Mouse (Mus musculus) cerebellum, postnatal 36 days (tissue): ENCODE results near the gene Gpr137.
"Not testable (repeated sequence)": the region's sequence is repeated elsewhere in the genome, so short reads cannot be mapped to it uniquely, and the experiment has no call there.

ENCODE experiments used
- DNase-seq, 2 experiments: peaks; one replicate each; pipeline ENCODE4 v3.0.0; 2021 to 2022; ENCODE audit warnings: mixed read lengths in 2 of 2

Gene Gpr137

GRCm38 (mm10) chr19:6920741-6921636 lies 21.3 kb downstream of the Gpr137 start:
- peak in 1 of 2 experiments; percentile 56 for DNase-seq

DNA sequence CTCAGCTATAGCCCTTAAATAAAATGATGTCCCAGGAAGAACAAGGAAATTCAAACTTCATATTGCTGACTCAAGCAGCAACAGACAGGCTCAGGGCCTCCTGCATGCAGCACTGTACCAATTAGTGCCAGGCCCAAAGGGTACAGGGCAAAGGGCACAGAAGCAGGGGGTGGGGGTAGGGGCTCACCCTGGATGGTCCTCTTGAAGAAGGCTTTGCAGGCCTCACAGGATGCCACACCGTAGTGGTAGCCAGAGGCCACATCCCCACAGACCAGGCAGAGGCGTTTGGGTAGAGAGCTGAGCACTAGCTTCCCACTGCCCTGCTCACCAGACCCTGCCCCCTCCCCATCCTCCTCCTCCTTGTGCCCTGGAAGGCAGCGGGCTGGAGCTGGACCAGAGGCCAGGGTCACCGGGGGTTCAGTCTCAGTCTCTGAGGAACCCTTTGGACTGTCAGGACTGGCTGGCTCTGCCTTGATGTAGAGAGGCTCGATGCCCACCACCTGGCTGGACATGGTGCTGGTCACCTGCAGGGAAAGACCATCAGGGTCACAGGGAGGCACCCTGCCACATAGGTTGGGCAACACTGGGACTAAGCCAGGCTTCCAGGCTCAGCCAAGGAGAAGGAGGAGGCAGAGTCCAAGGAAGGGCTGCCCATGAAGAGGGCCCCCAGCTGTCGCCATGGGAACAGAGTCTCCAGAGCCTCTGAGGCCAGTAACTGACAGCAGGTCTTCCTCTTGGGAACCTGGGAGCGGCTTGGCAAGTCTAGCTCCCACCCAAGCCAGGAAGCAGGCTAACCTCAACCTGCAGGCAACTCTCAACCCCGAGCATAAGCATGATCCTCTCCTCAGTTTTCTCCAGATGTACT lies 22.2 kb downstream of the Gpr137 start:
- peak in 1 of 2 experiments; percentile 44 for DNase-seq

- no peak for DNase-seq
These were observed 22.8 kb downstream of the Gpr137 start for GRCm38 (mm10) chr19:6919431-6919830.

DNA sequence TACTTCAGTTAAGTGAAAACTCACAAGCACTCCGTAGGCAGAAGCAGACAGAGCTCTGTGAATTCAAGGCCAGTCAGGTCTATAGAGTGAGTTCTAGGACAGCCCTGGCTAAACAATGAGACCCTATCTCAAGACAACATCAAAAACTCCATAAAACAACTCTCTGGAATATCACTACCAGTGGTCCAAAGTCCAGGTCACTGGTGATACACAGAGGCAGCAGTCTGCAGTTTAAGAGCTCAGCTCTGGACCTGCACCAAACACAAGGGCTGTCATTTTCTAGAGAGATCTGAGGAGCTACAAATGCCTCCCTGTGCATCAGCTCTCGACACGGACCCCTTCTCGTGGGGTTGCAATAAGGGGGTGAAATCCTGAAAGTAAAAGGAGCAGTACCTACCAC lies 24.0 kb downstream of the Gpr137 start:
- DNase-seq: no peak

- DNase-seq: no peak
These were observed 25.8 kb downstream of the Gpr137 start for GRCm38 (mm10) chr19:6916496-6916895.

DNA sequence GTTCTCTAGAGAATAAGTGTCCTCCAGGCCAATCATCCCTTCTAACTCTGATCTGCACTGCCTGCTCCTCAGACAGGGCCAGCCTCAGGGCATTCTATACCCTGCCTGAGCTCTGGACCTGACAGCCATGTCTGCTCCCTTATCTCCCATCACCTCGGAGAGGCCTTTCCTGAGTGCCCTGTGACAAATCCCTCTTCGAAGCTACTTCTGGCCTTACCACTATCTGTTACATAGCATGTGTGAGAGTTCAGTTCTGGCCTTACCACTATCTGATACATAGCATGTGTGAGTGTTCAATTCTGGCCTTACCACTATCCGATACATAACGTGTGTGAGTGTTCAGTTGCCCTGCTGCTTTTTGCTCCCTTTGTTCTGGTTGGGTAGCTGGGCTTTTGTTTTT lies 27.0 kb downstream of the Gpr137 start:
- no peak for DNase-seq

GRCm38 (mm10) chr19:6914540-6914939 lies 27.7 kb downstream of the Gpr137 start:
- no peak for DNase-seq

- DNase-seq: no peak
These were observed 28.3 kb downstream of the Gpr137 start for GRCm38 (mm10) chr19:6913991-6914390.

- no peak for DNase-seq
These were observed 29.2 kb downstream of the Gpr137 start for GRCm38 (mm10) chr19:6913036-6913435.

DNA sequence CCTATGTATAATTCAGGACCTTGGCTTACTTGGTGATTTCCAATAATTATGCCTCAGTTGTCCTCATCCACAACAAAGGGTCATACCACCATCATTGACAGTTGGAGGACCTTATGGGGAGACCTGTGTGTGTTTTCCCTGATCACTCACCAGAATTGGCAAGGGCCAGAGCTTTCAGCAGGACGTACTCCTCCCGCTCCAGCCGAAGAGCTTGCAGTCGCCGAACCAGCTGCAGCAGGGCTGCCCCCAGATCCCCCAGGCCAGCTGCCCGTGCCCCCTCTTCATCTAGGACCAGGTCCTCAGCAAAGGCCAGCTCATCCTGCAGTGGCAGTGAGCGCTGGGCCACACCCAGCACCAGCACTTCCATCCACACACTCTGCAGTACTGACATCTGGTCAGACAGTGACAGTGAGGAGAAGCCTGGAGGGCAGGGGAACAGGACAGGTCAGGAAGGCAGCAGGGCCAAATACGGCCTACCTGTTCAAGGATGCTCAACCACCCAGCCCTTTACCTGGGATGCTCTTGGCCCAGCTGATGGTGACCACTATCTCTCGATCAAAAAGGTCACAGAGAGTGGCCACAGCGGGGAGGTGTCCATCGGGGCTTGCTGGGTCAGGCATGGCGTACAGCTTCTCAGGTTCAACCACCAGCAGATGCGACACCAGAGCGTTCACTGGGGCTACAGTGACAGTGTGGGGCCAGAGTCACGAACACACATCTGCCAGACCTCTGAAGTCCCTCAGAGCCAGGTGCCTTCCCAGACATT lies 29.9 kb downstream of the Gpr137 start:
- DNase-seq: no peak

DNA sequence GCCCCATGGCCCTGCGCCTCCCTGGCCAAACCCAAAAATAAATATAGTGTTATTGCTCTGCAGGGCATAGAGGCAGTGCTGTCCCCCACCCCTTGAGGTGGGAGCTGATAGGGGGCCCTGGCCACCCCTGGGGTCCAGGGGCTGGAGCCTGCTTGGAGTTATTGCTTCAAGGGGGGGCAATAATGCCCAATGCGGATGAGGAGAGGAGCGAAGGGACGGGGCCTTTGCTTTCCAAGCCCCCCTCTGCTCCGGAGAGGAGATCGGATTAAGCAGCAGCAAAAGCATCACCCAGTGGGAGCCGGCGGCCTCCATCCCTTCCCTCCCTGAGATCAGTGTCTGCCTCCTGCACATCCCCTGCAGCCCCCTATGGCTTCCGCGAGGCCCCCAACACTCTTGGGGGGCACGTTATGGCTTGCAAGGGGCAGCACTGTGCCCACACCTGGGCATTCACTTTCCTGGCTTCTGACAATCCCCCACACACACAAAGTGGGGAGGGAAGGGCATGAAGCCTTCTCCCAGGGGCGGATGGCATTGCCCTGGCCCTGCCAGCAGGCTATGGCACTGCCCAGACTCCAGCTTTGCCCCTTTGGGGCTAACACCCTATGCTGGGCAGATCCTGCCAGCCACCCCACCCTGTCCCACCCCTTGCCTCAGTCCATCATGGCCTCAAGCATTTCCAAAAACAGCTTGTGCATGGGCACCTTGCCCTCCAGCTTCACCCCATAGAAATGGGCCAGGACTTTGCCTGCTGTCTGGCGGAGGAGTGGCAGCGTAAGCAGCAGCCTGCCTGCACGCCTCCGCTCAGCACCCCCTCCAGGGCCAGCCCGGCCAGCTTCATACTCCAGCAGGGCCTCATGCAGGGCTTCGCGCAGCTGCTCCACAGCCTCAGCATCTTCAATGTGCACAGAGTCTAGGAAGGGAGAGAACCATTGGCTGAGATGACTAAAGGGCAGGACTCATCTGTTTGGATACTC lies 30.9 kb downstream of the Gpr137 start:
- DNase-seq: no peak

GRCm38 (mm10) chr19:6910306-6910705 lies 32.0 kb downstream of the Gpr137 start:
- not testable (repeated sequence) for DNase-seq

DNA sequence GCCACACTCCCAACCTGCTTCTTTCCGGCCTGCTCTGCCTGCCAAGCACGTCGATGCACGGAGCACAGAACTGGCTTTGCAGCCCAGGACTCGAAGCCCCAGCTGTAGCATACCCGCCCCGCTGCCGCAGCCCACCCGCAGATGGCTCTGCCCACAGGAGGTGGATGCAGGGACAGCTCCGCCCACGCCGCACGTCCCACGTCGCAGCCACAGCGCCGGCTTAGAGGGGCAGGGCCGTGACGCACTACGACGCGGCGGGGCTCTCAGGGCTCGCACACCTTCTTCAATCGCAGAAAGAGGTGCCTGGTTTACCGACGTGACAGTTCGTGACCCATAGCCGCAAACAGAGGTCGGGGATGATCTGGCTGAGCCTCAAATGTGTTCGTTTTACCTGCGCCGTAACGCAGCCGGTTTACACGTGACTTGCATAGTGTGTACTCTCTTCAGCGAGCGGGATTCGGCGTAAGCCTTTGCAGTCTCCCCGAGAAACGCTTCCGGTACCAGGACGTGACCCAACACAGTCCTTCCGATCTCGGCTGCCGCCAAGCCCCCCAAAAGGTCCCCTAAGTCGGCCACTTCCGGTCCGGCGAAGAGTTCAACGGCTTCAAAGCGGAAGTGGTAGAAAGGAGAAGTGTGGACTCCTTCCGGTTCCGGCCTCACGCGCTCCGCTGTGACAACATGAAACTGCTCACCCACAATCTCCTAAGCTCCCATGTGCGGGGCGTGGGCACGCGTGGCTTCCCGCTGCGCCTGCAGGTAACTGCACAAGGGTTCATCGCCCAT lies 32.6 kb downstream of the Gpr137 start, which contains the start of the genes Trmt112 and Prdx5:
Gene Trmt112 (plus strand): TSS at position 192 of the 783 bp plus-strand sequence.
Gene Prdx5 (minus strand): TSS at position 600 of the 783 bp plus-strand sequence.
- peak; percentile 85 to 90 for DNase-seq

- no peak for DNase-seq
These were observed 33.3 kb downstream of the Gpr137 start for GRCm38 (mm10) chr19:6909021-6909420.

DNA sequence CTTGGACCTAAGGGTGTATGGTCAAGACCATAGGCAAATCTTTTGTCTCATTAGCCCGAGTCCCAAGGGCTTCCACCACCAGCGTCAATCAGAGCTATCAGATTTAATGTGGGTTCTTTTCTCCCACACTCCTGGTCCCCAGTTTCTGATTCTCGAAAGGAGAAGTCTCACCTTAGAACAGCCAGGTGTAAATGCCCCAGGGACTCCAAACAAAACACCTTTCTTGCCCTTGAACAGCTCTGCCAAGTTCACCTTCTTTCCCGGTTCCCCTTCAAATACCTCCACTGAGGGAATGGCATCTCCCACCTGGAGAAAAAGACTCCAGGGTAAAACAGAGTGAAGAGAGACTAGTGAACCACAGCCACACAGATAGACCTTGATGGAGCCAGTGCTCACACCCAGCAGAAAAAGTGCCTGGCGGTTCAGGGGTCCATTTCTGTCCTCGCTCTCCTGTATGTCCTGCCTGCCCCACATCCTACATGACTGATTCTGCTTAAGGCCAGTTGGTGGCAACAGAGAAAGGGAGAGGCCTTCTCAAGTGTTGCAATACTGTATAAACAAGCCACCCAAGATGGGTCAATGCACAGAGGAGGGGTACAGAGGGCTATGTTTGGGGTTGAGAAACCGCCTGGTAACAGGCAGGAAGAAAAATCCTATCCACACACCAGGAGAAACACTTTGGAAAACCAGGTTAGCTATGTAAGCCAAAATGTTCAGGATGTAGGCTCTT lies 34.3 kb downstream of the Gpr137 start:
- DNase-seq: no peak

- no peak for DNase-seq
These were observed 35.2 kb downstream of the Gpr137 start for GRCm38 (mm10) chr19:6907094-6907493.

DNA sequence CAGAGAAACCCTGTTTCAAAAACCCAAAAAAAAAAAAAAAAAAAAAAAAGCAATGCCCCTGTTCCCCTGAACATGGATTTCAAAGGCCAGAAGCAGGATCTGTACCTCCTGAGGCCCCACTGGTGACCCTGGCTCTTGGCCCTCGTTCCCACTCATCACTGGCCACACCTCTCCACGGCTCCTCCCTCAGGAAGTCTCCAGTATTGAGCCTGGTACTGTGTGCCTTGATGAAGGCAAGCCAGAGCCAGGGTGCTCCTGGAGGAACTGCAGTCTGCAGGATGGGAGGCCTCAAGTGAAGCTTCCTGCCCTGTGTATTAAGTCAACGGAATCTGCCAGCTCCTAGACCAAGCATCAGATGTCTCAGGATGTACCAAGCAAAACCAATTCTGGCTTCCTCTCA lies 36.1 kb downstream of the Gpr137 start:
- DNase-seq: no peak

DNA sequence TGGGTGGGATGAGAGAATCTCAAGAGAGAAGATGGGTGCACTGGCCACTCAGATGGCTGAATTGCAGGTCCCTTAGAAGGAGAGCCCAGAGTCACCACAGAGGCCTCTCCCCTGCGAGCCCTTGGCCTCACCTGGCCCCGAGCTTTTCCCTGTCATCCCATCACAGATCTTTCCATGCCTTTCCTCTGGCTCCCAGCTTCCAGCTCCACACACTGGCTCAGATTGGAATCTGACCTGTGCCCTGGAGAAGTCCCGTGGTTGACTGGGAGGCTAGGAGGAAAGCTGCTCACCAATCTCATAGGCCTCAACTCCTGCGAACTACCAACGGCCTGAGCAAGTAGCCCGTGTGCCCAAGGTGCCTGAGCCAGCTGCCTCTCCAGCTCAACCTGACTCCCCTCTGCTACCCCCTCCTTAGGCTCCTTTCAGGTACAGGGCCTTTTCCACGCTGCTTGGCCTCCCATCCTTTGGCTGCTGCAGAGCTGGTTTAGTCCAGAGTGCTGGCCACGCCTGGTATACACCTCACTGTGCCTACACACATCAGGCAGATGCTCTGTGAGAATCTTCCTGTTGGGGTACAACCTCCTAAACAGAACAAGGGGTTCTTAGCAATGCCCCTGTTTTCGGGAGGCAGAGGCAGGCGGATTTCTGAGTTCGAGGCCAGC lies 36.7 kb downstream of the Gpr137 start:
- DNase-seq: no peak

- no peak for DNase-seq
These were observed 37.4 kb downstream of the Gpr137 start for GRCm38 (mm10) chr19:6904846-6905245.
